Mouse (Mus musculus): ENCODE data around the gene Zcchc8. TPM values are rescaled to one million over a fixed set of nuclear protein-coding genes. Genes with fewer than 3 reads are reported as not detected.
A peak's percentile ranks its signal among the peaks of the same experiment; 100 is the strongest.

Zcchc8 gene
- polyA plus RNA-seq, 1 experiment, result 24.3 TPM

GRCm38 (mm10) chr5:123700625-123701024 lies 20.3 kb downstream of the Zcchc8 start:
- H3K36me3 ChIP-seq (ENCODE audit: control insufficient read depth, insufficient read depth, low read length), result peaks cover 15% of the 10 kb centered on the region
- no peak overlapping the region for H3K4me3 ChIP-seq (ENCODE audit: insufficient read depth, low read depth, low read length)
- WGBS, result 25% methylated on average over 11 of the region's 11 CpGs
- no peaks in the 10 kb centered on the region for H3K27me3 ChIP-seq (replicated peaks; ENCODE audit: control insufficient read depth, insufficient read depth, low read length)
- H3K4me1 ChIP-seq (ENCODE audit: control insufficient read depth, insufficient read depth, low read length), result no peaks in the 10 kb centered on the region
- peak; percentile 80 for DNase-seq
- no peak overlapping the region for H3K27ac ChIP-seq (ENCODE audit: insufficient read depth, low read depth, low read length)
- no peak for TF ChIP-seq POLR2A (IDR thresholded peaks at IDR 0.05; ENCODE audit: low read depth, low read length)
- TF ChIP-seq CTCF (conservative IDR thresholded peaks at IDR 0.05; ENCODE audit: insufficient read depth, insufficient read length, low read depth, low read length), result no peak

- Histone ChIP-seq H3K36me3 (ENCODE audit: control insufficient read depth, insufficient read depth, low read length) (peaks cover 10% of the 10 kb centered on the region), H3K4me3 (ENCODE audit: insufficient read depth, low read depth, low read length) (no peak overlapping the region), H3K27me3 (replicated peaks; ENCODE audit: control insufficient read depth, insufficient read depth, low read length) (no peaks in the 10 kb centered on the region), H3K4me1 (ENCODE audit: control insufficient read depth, insufficient read depth, low read length) (no peaks in the 10 kb centered on the region), H3K27ac (ENCODE audit: insufficient read depth, low read depth, low read length) (no peak overlapping the region)
- WGBS, result 19% methylated on average over 3 of the region's 3 CpGs
- DNase-seq, result peak; percentile 84
- TF ChIP-seq CTCF (conservative IDR thresholded peaks at IDR 0.05; ENCODE audit: insufficient read depth, insufficient read length, low read depth, low read length), result peak; percentile 85
- TF ChIP-seq POLR2A (IDR thresholded peaks at IDR 0.05; ENCODE audit: low read depth, low read length), result no peak
These were observed 21.7 kb downstream of the Zcchc8 start for GRCm38 (mm10) chr5:123699198-123699597.

- no peaks in the 10 kb centered on the region for H3K36me3 ChIP-seq (ENCODE audit: control insufficient read depth, insufficient read depth, low read length)
- no peaks in the 10 kb centered on the region for H3K27me3 ChIP-seq (replicated peaks; ENCODE audit: control insufficient read depth, insufficient read depth, low read length)
- DNase-seq, result no peak
- H3K4me3 ChIP-seq (ENCODE audit: insufficient read depth, low read depth, low read length), result no peak overlapping the region
- no peak overlapping the region for H3K27ac ChIP-seq (ENCODE audit: insufficient read depth, low read depth, low read length)
- no peaks in the 10 kb centered on the region for H3K4me1 ChIP-seq (ENCODE audit: control insufficient read depth, insufficient read depth, low read length)
- no peak for TF ChIP-seq POLR2A (IDR thresholded peaks at IDR 0.05; ENCODE audit: low read depth, low read length)
- no peak for TF ChIP-seq CTCF (conservative IDR thresholded peaks at IDR 0.05; ENCODE audit: insufficient read depth, insufficient read length, low read depth, low read length)
- WGBS, result 61% methylated on average over 4 of the region's 4 CpGs
These were observed 23.9 kb downstream of the Zcchc8 start for GRCm38 (mm10) chr5:123696961-123697360.

- Histone ChIP-seq H3K4me1 (ENCODE audit: control insufficient read depth, insufficient read depth, low read length) (no peaks in the 10 kb centered on the region), H3K27ac (ENCODE audit: insufficient read depth, low read depth, low read length) (no peak overlapping the region), H3K27me3 (replicated peaks; ENCODE audit: control insufficient read depth, insufficient read depth, low read length) (no peaks in the 10 kb centered on the region), H3K36me3 (ENCODE audit: control insufficient read depth, insufficient read depth, low read length) (no peaks in the 10 kb centered on the region), H3K4me3 (ENCODE audit: insufficient read depth, low read depth, low read length) (no peak overlapping the region)
- 83% methylated on average over 7 of the region's 7 CpGs for WGBS
- DNase-seq, result no peak
- no peak for TF ChIP-seq POLR2A (IDR thresholded peaks at IDR 0.05; ENCODE audit: low read depth, low read length)
- TF ChIP-seq CTCF (conservative IDR thresholded peaks at IDR 0.05; ENCODE audit: insufficient read depth, insufficient read length, low read depth, low read length), result no peak
These were observed 24.7 kb downstream of the Zcchc8 start for GRCm38 (mm10) chr5:123696244-123696643.

- H3K27ac ChIP-seq (ENCODE audit: insufficient read depth, low read depth, low read length), result no peak overlapping the region
- DNase-seq, result peak; percentile 47
- H3K27me3 ChIP-seq (replicated peaks; ENCODE audit: control insufficient read depth, insufficient read depth, low read length), result no peaks in the 10 kb centered on the region
- 29% methylated on average over 6 of the region's 6 CpGs for WGBS
- no peaks in the 10 kb centered on the region for H3K4me1 ChIP-seq (ENCODE audit: control insufficient read depth, insufficient read depth, low read length)
- H3K36me3 ChIP-seq (ENCODE audit: control insufficient read depth, insufficient read depth, low read length), result no peaks in the 10 kb centered on the region
- TF ChIP-seq CTCF (conservative IDR thresholded peaks at IDR 0.05; ENCODE audit: insufficient read depth, insufficient read length, low read depth, low read length) (no peak), POLR2A (IDR thresholded peaks at IDR 0.05; ENCODE audit: low read depth, low read length) (no peak)
- H3K4me3 ChIP-seq (ENCODE audit: insufficient read depth, low read depth, low read length), result no peak overlapping the region
These were observed 26.4 kb downstream of the Zcchc8 start for GRCm38 (mm10) chr5:123694468-123694867.

- no peak for TF ChIP-seq POLR2A (IDR thresholded peaks at IDR 0.05; ENCODE audit: low read depth, low read length)
- no peak for TF ChIP-seq CTCF (conservative IDR thresholded peaks at IDR 0.05; ENCODE audit: insufficient read depth, insufficient read length, low read depth, low read length)
- peak within 1 kb of the TSS; percentile 94 for H3K4me3 ChIP-seq (ENCODE audit: insufficient read depth, low read depth, low read length)
- WGBS, result 1% methylated on average over 64 of the region's 64 CpGs
These were observed 36.4 kb downstream of the Zcchc8 start, which contains the start of gene Clip1 for GRCm38 (mm10) chr5:123684221-123685144. Clip1 (minus strand) TSS chr5:123684618.

More at GRCm38 (mm10) chr5:123684221-123685144, 36.4 kb downstream of the Zcchc8 start, which contains the start of gene Clip1:
- H3K4me1 ChIP-seq (ENCODE audit: control insufficient read depth, insufficient read depth, low read length), result peaks cover 17% of the 10 kb centered on the region; the same call in 1 of the 2 replicates
- H3K27me3 ChIP-seq (replicated peaks; ENCODE audit: control insufficient read depth, insufficient read depth, low read length), result no peaks in the 10 kb centered on the region
- peak within 1 kb of the TSS; percentile 91 for H3K27ac ChIP-seq (ENCODE audit: insufficient read depth, low read depth, low read length)
- peak; percentile 72 for DNase-seq
- H3K36me3 ChIP-seq (ENCODE audit: control insufficient read depth, insufficient read depth, low read length), result no peaks in the 10 kb centered on the region
